Mouse (Mus musculus) cortical plate, adult 2 months (tissue): Measurements from ENCODE around the gene Fam81b.

ENCODE experiments used
- CTCF ChIP-seq: fragments of 200-500 bp; IDR thresholded peaks from 2 replicates; pipeline ENCODE4 v1.5.1; 2011; ENCODE audit warnings: mild to moderate bottlenecking, control low read depth, low read length; ENCODE audit not compliant: insufficient read depth; ENCODE audit errors: extremely low read depth
- POLR2A ChIP-seq: fragments of 200-500 bp; IDR thresholded peaks from 2 replicates; pipeline ENCODE4 v1.6.1; 2011; ENCODE audit warnings: mild to moderate bottlenecking, low read length, control low read depth; ENCODE audit not compliant: insufficient read depth; ENCODE audit errors: extremely low read depth

DNA sequence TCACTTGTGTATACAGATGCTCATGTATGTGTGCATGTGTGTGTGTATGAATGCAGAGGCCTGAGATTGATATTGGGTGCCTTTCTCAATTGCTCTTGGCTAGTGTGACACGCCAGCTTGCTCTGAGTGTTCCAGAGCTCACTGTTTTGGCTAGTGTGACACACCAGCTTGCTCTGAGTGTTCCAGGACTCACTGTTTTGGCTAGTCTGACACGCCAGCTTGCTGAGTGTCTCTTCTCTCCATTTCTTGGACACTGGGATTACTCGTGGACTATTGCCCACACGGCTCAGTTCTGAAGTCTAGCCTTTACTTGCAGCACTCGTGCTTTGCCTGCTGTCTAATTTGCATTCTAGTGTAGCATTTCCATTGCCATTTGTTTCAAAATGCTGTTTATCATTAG lies 126.2 kb downstream of the Fam81b start:
- TF ChIP-seq CTCF, result no peak
- no peak for TF ChIP-seq POLR2A
